Mouse (Mus musculus): Measurements from ENCODE around the gene Ulk4.

DNA sequence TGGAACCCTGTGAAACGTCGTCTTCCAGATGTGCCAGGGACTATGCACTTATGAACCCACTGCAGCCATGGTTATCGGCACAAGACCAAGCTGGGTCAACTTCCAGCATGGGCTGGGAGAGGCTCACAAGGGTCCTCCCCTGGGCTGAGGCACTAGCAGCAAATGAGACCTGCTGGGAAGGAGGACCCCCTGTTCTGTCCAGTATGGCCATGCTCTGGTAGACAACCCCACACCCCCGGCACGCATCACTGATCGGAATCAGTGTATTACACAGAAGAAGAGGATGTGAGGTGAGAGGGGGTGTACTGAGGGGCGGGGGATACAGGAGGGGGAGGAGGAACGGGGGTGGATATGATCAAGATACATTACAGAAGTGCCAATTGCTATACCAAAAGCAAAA lies 148.1 kb downstream of the Ulk4 start:
- TF ChIP-seq CTCF (IDR thresholded peaks at IDR 0.05; ENCODE audit: control insufficient read depth, insufficient read depth, insufficient read length) = no peak
- TF ChIP-seq USF1 (IDR thresholded peaks at IDR 0.05; ENCODE audit: low read depth) = no peak
- no peak for TF ChIP-seq MYOG (IDR thresholded peaks at IDR 0.05; ENCODE audit: control insufficient read depth, extremely low read depth, insufficient read length)
- TF ChIP-seq MAX (IDR thresholded peaks at IDR 0.05) = no peak
- no peak for TF ChIP-seq MYOD1 (IDR thresholded peaks at IDR 0.05; ENCODE audit: control insufficient read depth, insufficient read length, low read depth)
- no peak for TF ChIP-seq CEBPB (IDR thresholded peaks at IDR 0.05; ENCODE audit: low read depth)
- no peak for TF ChIP-seq FOSL1 (IDR thresholded peaks at IDR 0.05; ENCODE audit: insufficient read depth, low read length, poor library complexity, severe bottlenecking)

All from C2C12 (cell line).